Mouse (Mus musculus) frontal cortex, postnatal 36 days (tissue): Measurements from ENCODE around the gene Gck.

Experiments used
- DNase-seq, 2 experiments: peaks; one replicate each; pipeline ENCODE4 v3.0.0; 2022; ENCODE audit warnings: low spot score in 2 of 2

Gene Gck

GRCm38 (mm10) chr11:5949586-5950352, at the start of gene Gck:
Gene Gck, minus strand, starts transcription at chr11:5950081.
- DNase-seq = no peak

DNA sequence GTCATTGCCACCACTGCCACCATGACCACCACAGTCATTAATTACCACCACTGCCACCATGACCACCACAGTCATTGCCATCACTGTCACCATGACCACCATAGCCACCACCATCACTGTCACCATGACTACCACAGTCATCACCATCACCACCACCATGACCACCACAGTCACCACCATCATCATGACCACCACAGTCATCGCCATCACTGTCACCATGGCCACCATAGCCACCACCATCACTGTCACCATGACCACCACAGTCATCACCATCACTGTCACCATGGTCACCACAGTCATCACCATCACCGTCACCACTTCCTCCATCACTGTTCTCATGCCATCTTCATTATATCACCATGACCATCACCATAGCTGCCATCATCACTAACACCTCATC, 48.6 kb upstream of the Gck start:
- DNase-seq = no peak

- peak; percentile 82 to 87 for DNase-seq
Observed at GRCm38 (mm10) chr11:5995989-5996388, 46.1 kb upstream of the Gck start.

- no peak for DNase-seq
Observed at GRCm38 (mm10) chr11:5994880-5995279, 45.0 kb upstream of the Gck start.

GRCm38 (mm10) chr11:5994212-5994611, 44.3 kb upstream of the Gck start:
- no peak for DNase-seq

DNA sequence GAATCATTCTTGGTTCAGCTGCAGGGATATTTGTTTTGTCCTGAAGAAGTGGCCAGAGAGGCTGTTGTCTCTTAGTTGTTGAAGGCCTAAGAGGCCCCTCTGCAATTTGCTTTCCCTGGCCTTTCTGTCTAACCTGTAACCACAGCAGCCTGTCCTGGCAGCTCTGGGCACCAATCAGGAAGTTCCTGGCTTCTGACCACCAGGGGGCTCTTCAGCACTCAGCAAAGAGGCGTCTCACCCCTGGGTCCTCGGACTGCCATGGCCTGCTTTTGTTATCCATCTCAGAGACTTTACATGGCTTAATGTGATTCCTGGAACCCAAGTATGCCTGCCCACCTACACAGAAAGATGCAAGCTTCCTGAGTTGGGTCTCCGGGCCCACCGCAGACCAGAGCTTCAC, 41.0 kb upstream of the Gck start:
- no peak for DNase-seq

DNA sequence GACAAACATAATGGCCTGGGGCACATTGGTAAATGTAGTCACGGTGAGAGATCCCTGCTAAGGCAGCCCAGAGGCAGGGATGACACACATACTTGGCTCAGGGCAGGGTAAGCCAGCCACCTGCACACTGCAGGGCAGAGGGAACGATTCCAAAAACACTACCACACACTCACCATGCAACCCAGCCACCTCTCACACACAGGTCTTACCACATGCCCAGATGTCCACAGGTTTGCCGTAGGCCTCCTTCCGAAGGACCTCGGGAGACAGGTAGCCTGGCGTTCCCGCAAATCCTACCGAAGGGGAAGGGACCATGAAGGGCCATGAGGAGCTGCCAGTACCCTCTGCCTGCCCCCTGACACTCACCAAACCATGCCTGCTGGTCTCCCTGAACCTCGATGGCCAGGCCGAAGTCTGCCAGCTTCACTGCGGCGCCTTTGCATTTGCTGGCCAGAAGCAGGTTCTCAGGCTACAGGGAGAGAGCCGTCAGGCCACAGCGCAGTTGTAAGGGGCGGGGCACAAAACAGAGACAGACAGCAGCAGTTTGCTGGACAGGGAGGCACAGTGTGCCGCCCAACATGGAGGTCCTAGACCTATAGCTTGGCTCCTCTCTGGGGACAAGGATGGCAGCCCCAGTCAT, 40.2 kb upstream of the Gck start:
- DNase-seq = no peak

DNA sequence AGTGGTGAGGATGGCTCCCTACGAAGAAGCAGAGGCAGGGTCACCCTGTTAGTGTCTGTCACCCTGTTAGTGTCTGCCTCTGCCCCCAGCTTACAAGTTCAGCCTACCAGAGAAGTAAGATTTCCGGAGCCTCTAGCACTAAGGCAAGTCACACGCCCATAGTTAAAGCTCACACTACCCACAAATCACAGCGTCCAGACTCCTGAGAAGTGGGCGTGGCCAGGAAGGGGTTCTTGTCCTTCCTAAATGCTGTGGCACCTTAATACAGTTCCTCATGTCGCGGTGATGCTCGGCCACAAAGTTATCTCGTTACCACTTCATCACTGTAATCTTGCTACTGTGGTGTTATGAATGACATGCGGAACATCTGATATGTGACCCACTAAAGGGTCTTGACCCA, 38.2 kb upstream of the Gck start:
- no peak for DNase-seq

- no peak for DNase-seq
Observed at GRCm38 (mm10) chr11:5983629-5984028, 33.7 kb upstream of the Gck start.

DNA sequence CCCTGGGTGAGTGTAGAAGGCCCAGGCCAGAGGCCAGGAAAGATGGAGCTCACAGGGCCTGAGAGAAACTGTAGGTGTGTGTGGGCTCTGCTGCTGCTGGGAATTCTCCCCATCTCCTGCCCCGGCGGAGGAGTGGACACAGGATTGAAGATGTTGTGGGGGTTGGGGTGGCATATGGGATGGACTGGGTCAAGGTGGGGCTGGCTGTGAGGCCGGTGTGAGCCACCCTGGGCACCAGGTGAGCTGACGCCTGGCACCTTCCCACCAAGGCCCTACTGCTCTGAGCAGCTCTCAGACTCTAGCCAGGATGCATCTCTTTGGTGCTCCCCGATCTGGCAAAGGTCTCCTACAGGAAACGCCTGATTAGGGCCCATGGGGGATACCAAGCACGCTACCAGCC, 31.4 kb upstream of the Gck start:
- DNase-seq = no peak

- no peak for DNase-seq
Observed at GRCm38 (mm10) chr11:5980561-5980960, 30.7 kb upstream of the Gck start.

DNA sequence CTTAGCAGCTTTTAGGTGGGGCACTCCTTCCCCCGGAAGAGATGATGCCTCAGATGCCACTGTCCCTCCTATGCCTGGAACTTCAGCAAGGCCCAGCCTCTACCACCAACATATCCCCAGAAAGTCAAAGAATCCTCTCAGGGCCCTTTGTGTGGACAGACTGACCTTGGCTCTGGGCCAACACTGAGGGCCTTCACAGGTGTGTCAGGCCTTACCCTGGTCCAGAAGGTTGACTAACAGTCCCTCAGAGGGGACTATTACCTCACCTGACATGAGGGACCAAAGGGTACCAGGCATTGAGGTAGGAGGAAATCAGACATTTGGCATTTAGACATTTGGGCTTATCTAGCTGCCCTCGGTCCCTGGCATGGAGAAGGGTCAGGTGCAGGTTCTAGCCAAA, 30.2 kb upstream of the Gck start:
- no peak for DNase-seq

- DNase-seq = no peak
Observed at GRCm38 (mm10) chr11:5979088-5979487, 29.2 kb upstream of the Gck start.

DNA sequence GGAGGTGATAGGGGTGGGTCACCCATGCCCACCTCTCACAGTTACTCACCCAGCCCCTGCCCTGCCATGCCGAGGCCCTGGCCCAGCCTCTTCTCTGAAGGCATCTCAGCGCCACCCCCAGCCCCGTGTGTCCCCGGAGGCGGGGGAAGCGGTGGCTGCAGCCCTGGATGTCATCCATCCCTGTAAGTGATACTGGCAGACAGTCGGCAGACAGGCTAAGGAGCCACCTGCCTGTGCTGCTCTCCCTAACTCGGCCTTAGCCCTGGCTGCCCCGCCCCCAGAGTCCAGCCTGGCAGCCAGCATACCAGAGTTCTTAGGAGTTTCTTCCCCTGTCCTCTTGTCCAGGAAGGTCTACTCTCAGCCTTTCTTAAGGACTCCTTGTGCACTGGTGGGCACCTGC, 26.2 kb upstream of the Gck start:
- no peak for DNase-seq

- DNase-seq = no peak
Observed at GRCm38 (mm10) chr11:5975068-5975467, 25.2 kb upstream of the Gck start.

DNA sequence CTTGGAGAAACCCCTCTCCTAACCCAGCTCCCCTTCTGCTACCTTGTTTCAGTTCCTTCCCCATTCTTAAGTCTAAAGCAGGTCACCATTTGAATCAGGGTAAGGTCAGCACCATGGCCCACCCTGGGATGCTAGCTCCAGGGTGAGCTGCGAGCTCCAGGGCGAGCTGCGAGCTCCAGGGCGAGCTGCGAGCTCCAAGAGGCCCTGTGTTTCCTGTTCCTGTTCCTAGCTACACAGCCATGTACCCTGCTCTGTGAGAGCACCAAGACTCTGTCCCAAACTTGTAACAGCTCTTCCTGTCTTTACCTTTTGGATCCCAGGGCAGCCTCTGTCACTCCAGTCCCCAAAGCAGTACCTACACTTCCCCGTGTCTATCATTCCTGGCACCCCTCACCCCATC, 24.2 kb upstream of the Gck start:
- no peak for DNase-seq

- DNase-seq = no peak
Observed at GRCm38 (mm10) chr11:5973151-5973550, 23.3 kb upstream of the Gck start.

DNA sequence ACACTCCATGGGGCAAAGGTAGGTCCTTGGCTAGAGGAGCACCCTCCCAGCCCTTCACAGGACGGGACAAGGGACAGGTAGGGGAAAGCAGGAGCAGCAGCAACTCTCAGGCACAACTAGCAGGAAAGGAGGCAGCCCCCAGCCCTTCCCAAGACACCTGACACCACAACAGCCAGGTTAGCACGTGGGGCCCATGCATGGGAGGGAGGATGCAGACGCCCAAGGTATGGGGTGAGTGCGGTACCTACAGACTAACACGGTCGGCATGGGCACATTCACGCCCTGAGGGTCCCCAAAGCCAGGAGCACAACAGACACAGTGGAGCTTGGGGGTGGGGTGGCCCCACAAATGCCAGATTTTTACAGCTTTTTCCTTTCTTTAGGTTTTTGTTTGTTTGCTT, 21.3 kb upstream of the Gck start:
- DNase-seq = no peak

- no peak for DNase-seq
Observed at GRCm38 (mm10) chr11:5968223-5968622, 18.3 kb upstream of the Gck start.

- no peak for DNase-seq
Observed at GRCm38 (mm10) chr11:5966751-5967150, 16.9 kb upstream of the Gck start.

- peak in 1 of 2 experiments; percentile 41 for DNase-seq
Observed at GRCm38 (mm10) chr11:5965865-5966264, 16.0 kb upstream of the Gck start.

DNA sequence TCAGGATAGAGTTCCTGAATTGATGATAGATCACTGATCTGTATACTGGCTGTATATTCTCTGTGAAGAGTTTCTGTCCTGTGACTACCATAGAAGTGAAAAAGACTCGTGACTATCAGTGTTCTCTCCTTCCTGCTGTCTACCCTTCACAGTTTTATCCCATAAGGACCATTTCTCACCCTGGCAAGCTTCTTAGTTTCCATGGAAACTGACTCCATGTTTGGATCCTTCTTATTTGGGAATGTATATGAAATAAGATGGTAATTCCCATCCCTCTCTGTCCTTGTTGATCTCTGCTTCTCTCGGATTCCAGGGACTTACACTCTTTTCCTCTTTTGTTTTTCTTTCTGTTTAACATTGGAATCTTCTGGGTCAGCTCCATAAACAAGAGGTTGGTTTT, 10.2 kb upstream of the Gck start:
- peak in 1 of 2 experiments; percentile 68 for DNase-seq

GRCm38 (mm10) chr11:5955546-5956276, 5.8 kb upstream of the Gck start, which contains the start of gene Ykt6:
Gene Ykt6, plus strand, starts transcription at chr11:5955693.
- DNase-seq = peak; percentile 95
